Mouse (Mus musculus) G1E (cell line): ENCODE results near the gene Prox2.

Source experiments
- CTCF ChIP-seq: IDR thresholded peaks from 2 replicates; pipeline ENCODE4 v1.5.1; 2012; ENCODE audit warnings: low read depth, low read length, inconsistent platforms, mixed read lengths
- GATA1 ChIP-seq: IDR thresholded peaks from 2 replicates; pipeline ENCODE4 v1.6.1; 2012; ENCODE audit warnings: borderline replicate concordance, low read length, inconsistent platforms, mixed read lengths
- POLR2AphosphoS5 ChIP-seq: IDR thresholded peaks from 2 replicates; pipeline ENCODE4 v1.6.1; 2012; ENCODE audit warnings: low read depth, low read length, inconsistent platforms; ENCODE audit not compliant: insufficient replicate concordance
- TAL1 ChIP-seq: conservative IDR thresholded peaks from 2 replicates; pipeline ENCODE4 v1.6.1; 2012; ENCODE audit warnings: low read depth, low read length, inconsistent platforms, mixed read lengths

GRCm38 (mm10) chr12:85077100-85077499 is 33.5 kb downstream of the Prox2 start:
- TF ChIP-seq CTCF (no peak), TAL1 (no peak), GATA1 (no peak), POLR2AphosphoS5 (no peak)
